Mouse (Mus musculus) liver, embryonic 11.5 days (tissue): ENCODE measurements around the gene Ctdsp2. TPM values are rescaled to one million over a fixed set of nuclear protein-coding genes. Genes with fewer than 3 reads are reported as not detected.
A peak's percentile ranks its signal among the peaks of the same experiment; 100 is the strongest.

ENCODE experiments used
- ATAC-seq: fragments of 200-750 bp; cut with Nextera tagmentation; replicated peaks from 2 replicates; pipeline ENCODE4 v1.8.0; 2017; ENCODE audit warnings: moderate number of reproducible peaks, mild to moderate bottlenecking, moderate TSS enrichment, moderate library complexity; ENCODE audit not compliant: low FRiP score
- DNase-seq: peaks from one replicate; pipeline ENCODE4 v3.0.0-alpha.2; 2017; ENCODE audit warnings: low spot score
- H3K27ac ChIP-seq: fragments of 300-500 bp; sonication (generic); 2 replicates; pipeline ENCODE4 v1.5.1; 2014; ENCODE audit warnings: mild to moderate bottlenecking, low read depth, low read length, control low read depth
- H3K27me3 ChIP-seq: fragments of 300-500 bp; sonication (generic); replicated peaks from 2 replicates; pipeline ENCODE4 v1.6.1; 2014; ENCODE audit warnings: low read length, mixed read lengths; ENCODE audit not compliant: control insufficient read depth, insufficient read depth
- H3K36me3 ChIP-seq: fragments of 300-500 bp; sonication (generic); 2 replicates; pipeline ENCODE4 v1.6.1; 2014; ENCODE audit warnings: mild to moderate bottlenecking, low read length, moderate library complexity, mixed read lengths; ENCODE audit not compliant: control insufficient read depth, insufficient read depth
- H3K4me1 ChIP-seq: fragments of 300-500 bp; sonication (generic); replicated peaks from 2 replicates; pipeline ENCODE4 v1.6.1; 2014; ENCODE audit warnings: low read length, mixed read lengths; ENCODE audit not compliant: control insufficient read depth, insufficient read depth
- H3K4me2 ChIP-seq: fragments of 300-500 bp; sonication (generic); 2 replicates; pipeline ENCODE4 v1.6.1; 2014; ENCODE audit warnings: mild to moderate bottlenecking, control low read depth, moderate library complexity
- H3K4me3 ChIP-seq: fragments of 300-500 bp; sonication (generic); 2 replicates; pipeline ENCODE4 v1.5.1; 2014; ENCODE audit warnings: low read depth, low read length, control low read depth
- H3K9ac ChIP-seq: fragments of 300-500 bp; sonication (generic); 2 replicates; pipeline ENCODE4 v1.6.1; 2014; ENCODE audit warnings: low read depth, low read length, control low read depth
- H3K9me3 ChIP-seq: fragments of 300-500 bp; sonication (generic); 2 replicates; pipeline ENCODE4 v1.6.1; 2016; ENCODE audit warnings: low read length, inconsistent platforms, mixed read lengths; ENCODE audit not compliant: control insufficient read depth
- WGBS: fragments of 180-500 bp; shearing (Covaris S2); extraction: QIAGEN DNeasy Blood & Tissue Kit; methylation state at CpG from one replicate; pipeline ENCODE4 v1.1.7; 2014; 5-methylcytosine and 5-hydroxymethylcytosine counted together
- polyA plus RNA-seq: library from polyadenylated mRNA; unstranded; fragments of >200 nt; fragmentation: Nextera tagmentation; extraction: Ambion mirVana; gene quantifications from 2 replicates; pipeline ENCODE4 v1.2.1, GENCODE M21; 2014

Ctdsp2 gene
- polyA plus RNA-seq, 1 experiment from 2014 or later, result 42.2 TPM

DNA sequence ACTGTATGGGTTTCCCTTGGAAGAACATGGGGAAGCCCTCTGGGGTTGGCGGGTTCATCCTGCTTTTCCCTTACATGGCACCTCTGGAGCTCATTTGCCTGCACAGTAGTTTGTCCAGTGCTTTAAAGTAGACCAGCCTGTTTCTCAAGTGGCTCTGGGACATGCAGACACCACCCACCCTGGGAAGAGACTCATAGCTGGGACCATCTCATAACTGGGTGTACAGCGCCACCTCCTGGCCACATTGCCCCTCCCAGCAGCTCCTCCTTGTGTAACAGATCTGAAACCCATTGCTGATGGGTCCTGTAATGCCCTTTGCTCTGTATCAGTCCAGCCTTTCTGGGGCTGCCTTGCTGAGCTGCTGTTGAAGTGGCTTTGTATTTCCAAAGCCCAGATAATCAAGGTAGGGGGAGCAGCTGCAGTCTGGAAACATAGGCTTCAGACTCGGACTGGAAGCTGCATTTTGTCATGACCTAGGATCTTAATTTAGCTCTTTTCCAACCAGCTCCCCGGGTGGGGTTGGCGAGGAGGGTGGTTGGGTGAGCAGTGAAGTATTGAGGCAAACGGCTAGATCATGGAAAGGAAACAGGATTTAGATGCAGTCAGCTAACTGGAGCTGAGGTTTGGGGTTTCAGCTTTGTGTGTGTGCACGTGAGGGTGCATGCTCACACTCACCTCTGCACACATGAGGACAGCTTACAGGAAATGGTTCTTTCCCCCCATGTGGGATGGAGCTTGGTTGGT, 12.0 kb downstream of the Ctdsp2 start:
- no peaks in the 10 kb centered on the region for H3K27me3 ChIP-seq
- WGBS, result 69% methylated on average over 7 of the region's 7 CpGs
- peaks cover 30% of the 10 kb centered on the region for H3K36me3 ChIP-seq
- H3K27ac ChIP-seq, result no peak overlapping the region
- H3K4me3 ChIP-seq, result no peak overlapping the region
- no peaks in the 10 kb centered on the region for H3K9me3 ChIP-seq
- DNase-seq (peak; percentile 80), ATAC-seq (peak; percentile 76)
- peaks cover 35% of the 10 kb centered on the region for H3K4me1 ChIP-seq
- no peak overlapping the region for H3K4me2 ChIP-seq
- no peak overlapping the region for H3K9ac ChIP-seq

GRCm38 (mm10) chr10:126991676-126992075, 13.2 kb downstream of the Ctdsp2 start:
- Histone ChIP-seq H3K27me3 (no peaks in the 10 kb centered on the region), H3K4me3 (no peak overlapping the region), H3K9me3 (no peaks in the 10 kb centered on the region), H3K4me1 (peaks cover 26% of the 10 kb centered on the region), H3K9ac (no peak overlapping the region), H3K36me3 (peaks cover 33% of the 10 kb centered on the region), H3K4me2 (no peak overlapping the region), H3K27ac (no peak overlapping the region)
- WGBS, result 60% methylated on average over 3 of the region's 3 CpGs
- DNase-seq, result no peak
- no peak for ATAC-seq

DNA sequence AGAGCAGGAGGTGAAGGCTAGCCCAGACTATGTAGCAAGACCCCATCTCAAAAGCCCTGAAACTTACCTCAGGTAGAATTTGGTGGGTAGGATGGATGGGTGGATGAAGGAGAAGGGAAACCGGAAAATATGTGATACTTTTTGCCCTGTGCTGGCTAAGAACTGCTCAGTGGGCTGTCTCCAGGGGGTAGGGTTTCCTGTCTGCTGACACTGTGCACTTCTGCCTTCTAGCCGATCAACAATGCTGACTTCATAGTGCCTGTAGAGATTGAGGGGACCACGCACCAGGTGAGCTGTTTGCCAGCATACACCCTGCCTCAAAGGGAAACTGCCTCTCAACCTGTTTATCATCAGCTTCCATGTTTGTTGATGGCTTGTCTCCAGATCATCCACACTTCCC, 15.1 kb downstream of the Ctdsp2 start:
- Histone ChIP-seq H3K27ac (no peak overlapping the region), H3K36me3 (peaks cover 41% of the 10 kb centered on the region), H3K4me2 (no peak overlapping the region), H3K9me3 (no peaks in the 10 kb centered on the region), H3K4me3 (no peak overlapping the region), H3K27me3 (no peaks in the 10 kb centered on the region), H3K4me1 (peaks cover 8% of the 10 kb centered on the region), H3K9ac (no peak overlapping the region)
- ATAC-seq (no peak), DNase-seq (no peak)
- WGBS, result 87% methylated on average over 3 of the region's 3 CpGs

GRCm38 (mm10) chr10:126997340-126998113, 19.0 kb downstream of the Ctdsp2 start:
- Histone ChIP-seq H3K27ac (no peak overlapping the region), H3K36me3 (peaks cover 41% of the 10 kb centered on the region)
- ATAC-seq, result no peak

GRCm38 (mm10) chr10:127000529-127000928, 22.0 kb downstream of the Ctdsp2 start, which contains the start of gene Avil:
Gene Avil (plus strand): TSS chr10:127000709.
- Histone ChIP-seq H3K4me2 (no peak within 1 kb of the TSS), H3K27me3 (no peaks in the 10 kb centered on the region), H3K9ac (no peak within 1 kb of the TSS), H3K27ac (no peak within 1 kb of the TSS), H3K4me1 (no peaks in the 10 kb centered on the region), H3K4me3 (no peak within 1 kb of the TSS), H3K36me3 (peaks cover 15% of the 10 kb centered on the region), H3K9me3 (no peaks in the 10 kb centered on the region)
- ATAC-seq, result no peak
- 83% methylated on average over 5 of the region's 5 CpGs for WGBS
- no peak for DNase-seq

More at GRCm38 (mm10) chr10:126997340-126998113, 19.0 kb downstream of the Ctdsp2 start:
- no peak overlapping the region for H3K9ac ChIP-seq
- H3K9me3 ChIP-seq, result no peaks in the 10 kb centered on the region
- no peak overlapping the region for H3K4me2 ChIP-seq
- 66% methylated on average over 13 of the region's 13 CpGs for WGBS
- no peaks in the 10 kb centered on the region for H3K27me3 ChIP-seq
- no peak for DNase-seq
- no peak overlapping the region for H3K4me3 ChIP-seq
- H3K4me1 ChIP-seq, result no peaks in the 10 kb centered on the region

- no peak for DNase-seq
- Histone ChIP-seq H3K27me3 (no peaks in the 10 kb centered on the region), H3K9me3 (no peaks in the 10 kb centered on the region), H3K9ac (no peak overlapping the region), H3K4me2 (no peak overlapping the region), H3K27ac (no peak overlapping the region), H3K4me3 (no peak overlapping the region), H3K4me1 (no peaks in the 10 kb centered on the region), H3K36me3 (peaks cover 12% of the 10 kb centered on the region)
- WGBS, result 74% methylated on average over 9 of the region's 9 CpGs
- no peak for ATAC-seq
These were observed 22.8 kb downstream of the Ctdsp2 start for GRCm38 (mm10) chr10:127001297-127001696.

GRCm38 (mm10) chr10:127002056-127002455, 23.5 kb downstream of the Ctdsp2 start:
- Histone ChIP-seq H3K4me1 (no peaks in the 10 kb centered on the region), H3K9me3 (no peaks in the 10 kb centered on the region), H3K27me3 (no peaks in the 10 kb centered on the region), H3K27ac (no peak overlapping the region), H3K9ac (no peak overlapping the region), H3K36me3 (peaks cover 12% of the 10 kb centered on the region), H3K4me3 (no peak overlapping the region), H3K4me2 (no peak overlapping the region)
- WGBS, result 100% methylated on average over 1 of the region's 1 CpGs
- no peak for ATAC-seq
- no peak for DNase-seq

GRCm38 (mm10) chr10:127002765-127003164, 24.2 kb downstream of the Ctdsp2 start:
- Histone ChIP-seq H3K4me3 (no peak overlapping the region), H3K27me3 (no peaks in the 10 kb centered on the region), H3K9ac (no peak overlapping the region), H3K27ac (no peak overlapping the region), H3K4me2 (no peak overlapping the region), H3K4me1 (no peaks in the 10 kb centered on the region), H3K9me3 (no peaks in the 10 kb centered on the region), H3K36me3 (peaks cover 12% of the 10 kb centered on the region)
- WGBS, result 67% methylated on average over 5 of the region's 5 CpGs
- DNase-seq (no peak), ATAC-seq (no peak)
